Mouse (Mus musculus) limb, embryonic 14.5 days (tissue): ENCODE measurements around the gene Zfp280b. TPM values are rescaled to one million over a fixed set of nuclear protein-coding genes. Genes with fewer than 3 reads are reported as not detected.

ENCODE experiments used
- ATAC-seq: fragments of 200-750 bp; cut with Nextera tagmentation; 2 replicates; pipeline ENCODE4 v1.8.0; 2017; ENCODE audit warnings: low read depth, moderate number of reproducible peaks, moderate TSS enrichment; ENCODE audit not compliant: low FRiP score
- DNase-seq: peaks from one replicate; pipeline ENCODE4 v3.0.0-alpha.2; 2015; ENCODE audit warnings: low spot score
- H3K27ac ChIP-seq: fragments of 300-500 bp; sonication (generic); replicated peaks from 2 replicates; pipeline ENCODE4 v1.5.1; 2014; ENCODE audit warnings: low read depth, mild to moderate bottlenecking, low read length, moderate library complexity, mixed read lengths
- H3K27me3 ChIP-seq: fragments of 300-500 bp; sonication (generic); 2 replicates; pipeline ENCODE4 v1.6.1; 2014; ENCODE audit warnings: low read length, mixed read lengths; ENCODE audit not compliant: control insufficient read depth, insufficient read depth
- H3K36me3 ChIP-seq: fragments of 300-500 bp; sonication (generic); 2 replicates; pipeline ENCODE4 v1.6.1; 2014; ENCODE audit warnings: mild to moderate bottlenecking, low read length, moderate library complexity, mixed read lengths; ENCODE audit not compliant: control insufficient read depth, insufficient read depth
- H3K4me1 ChIP-seq: fragments of 300-500 bp; sonication (generic); 2 replicates; pipeline ENCODE4 v1.6.1; 2014; ENCODE audit warnings: antibody characterized with exemption, low read length, mixed read lengths; ENCODE audit not compliant: control insufficient read depth, insufficient read depth
- H3K4me2 ChIP-seq: fragments of 300-500 bp; sonication (generic); replicated peaks from 2 replicates; pipeline ENCODE4 v1.6.1; 2014; ENCODE audit warnings: low read depth, mild to moderate bottlenecking, low read length, moderate library complexity; ENCODE audit not compliant: severe bottlenecking
- H3K4me3 ChIP-seq: fragments of 300-500 bp; sonication (generic); replicated peaks from 2 replicates; pipeline ENCODE4 v1.5.1; 2014; ENCODE audit warnings: low read length
- H3K9ac ChIP-seq: fragments of 300-500 bp; sonication (generic); 2 replicates; pipeline ENCODE4 v1.6.1; 2014; ENCODE audit warnings: mild to moderate bottlenecking, low read depth, low read length, moderate library complexity; ENCODE audit not compliant: severe bottlenecking
- H3K9me3 ChIP-seq: fragments of 300-500 bp; sonication (generic); 2 replicates; pipeline ENCODE4 v1.6.1; 2016; ENCODE audit warnings: low read length; ENCODE audit not compliant: control insufficient read depth
- POLR2A ChIP-seq: fragments of 200-500 bp; IDR thresholded peaks from 2 replicates; pipeline ENCODE4 v1.8.0; 2012; ENCODE audit warnings: inconsistent platforms, mild to moderate bottlenecking, moderate library complexity, borderline replicate concordance; ENCODE audit not compliant: insufficient read depth, insufficient read length; ENCODE audit errors: extremely low read depth
- WGBS: fragments of 180-500 bp; shearing (Covaris S2); extraction: QIAGEN DNeasy Blood & Tissue Kit; methylation state at CpG from one replicate; pipeline ENCODE4 v1.1.7; 2014; 5-methylcytosine and 5-hydroxymethylcytosine counted together
- polyA plus RNA-seq, 2 experiments: library from polyadenylated mRNA; depleted of rRNA in 1 of 2; stranded (reverse) in 1 of 2; unstranded in 1 of 2; fragments of >200 nt; fragmentation: Nextera tagmentation in 1 of 2; extraction: Ambion mirVana in 1 of 2; gene quantifications; 2 replicates each; pipeline versions ENCODE4 v1.2.1 to v1.2.3; 2012 to 2014

Gene Zfp280b
- polyA plus RNA-seq, 2 experiments = 13.7 to 19.6 TPM

GRCm38 (mm10) chr10:75996315-75996714 lies 36.1 kb upstream of the Zfp280b start:
- Histone ChIP-seq H3K4me3 (no peak overlapping the region), H3K9ac (no peak overlapping the region)
- ATAC-seq = no peak

GRCm38 (mm10) chr10:76001160-76001559 lies 31.3 kb upstream of the Zfp280b start:
- WGBS = 24% methylated on average over 7 of the region's 7 CpGs
- no peak overlapping the region for H3K9ac ChIP-seq
- no peak for ATAC-seq
- H3K4me3 ChIP-seq = no peak overlapping the region
- no peaks in the 10 kb centered on the region for H3K9me3 ChIP-seq
- no peaks in the 10 kb centered on the region; the same call in 1 of the 2 replicates for H3K4me1 ChIP-seq
- no peaks in the 10 kb centered on the region for H3K36me3 ChIP-seq
- H3K4me2 ChIP-seq = 0 out of 2 replicates have a peak overlapping the region, but pooled peaks have one; percentile 10
- no peak for TF ChIP-seq POLR2A
- no peak overlapping the region for H3K27ac ChIP-seq
- no peaks in the 10 kb centered on the region for H3K27me3 ChIP-seq
- DNase-seq = no peak

More at GRCm38 (mm10) chr10:75996315-75996714, 36.1 kb upstream of the Zfp280b start:
- no peak for DNase-seq
- Histone ChIP-seq H3K27me3 (no peaks in the 10 kb centered on the region), H3K4me1 (no peaks in the 10 kb centered on the region; the same call in 1 of the 2 replicates), H3K4me2 (no peak overlapping the region), H3K36me3 (no peaks in the 10 kb centered on the region), H3K27ac (no peak overlapping the region), H3K9me3 (no peaks in the 10 kb centered on the region)
- no peak for TF ChIP-seq POLR2A
- WGBS = 31% methylated on average over 3 of the region's 3 CpGs

GRCm38 (mm10) chr10:76002101-76002521 lies 30.3 kb upstream of the Zfp280b start:
- no peak for ATAC-seq
- Histone ChIP-seq H3K4me1 (no peaks in the 10 kb centered on the region; the same call in 1 of the 2 replicates), H3K4me3 (no peak overlapping the region), H3K9ac (no peak overlapping the region), H3K4me2 (no peak overlapping the region), H3K9me3 (no peaks in the 10 kb centered on the region), H3K36me3 (no peaks in the 10 kb centered on the region), H3K27ac (no peak overlapping the region), H3K27me3 (no peaks in the 10 kb centered on the region)
- DNase-seq = no peak
- no peak for TF ChIP-seq POLR2A
- WGBS = 31% methylated on average over 3 of the region's 3 CpGs

- H3K4me3 ChIP-seq = no peak overlapping the region
- H3K4me1 ChIP-seq = no peaks in the 10 kb centered on the region; the same call in 1 of the 2 replicates
- WGBS = 59% methylated on average over 2 of the region's 2 CpGs
- H3K36me3 ChIP-seq = no peaks in the 10 kb centered on the region
- no peaks in the 10 kb centered on the region for H3K27me3 ChIP-seq
- H3K9me3 ChIP-seq = no peaks in the 10 kb centered on the region
- no peak overlapping the region for H3K9ac ChIP-seq
- H3K4me2 ChIP-seq = no peak overlapping the region
- ATAC-seq (no peak), DNase-seq (no peak)
- no peak for TF ChIP-seq POLR2A
- no peak overlapping the region for H3K27ac ChIP-seq
Measured at GRCm38 (mm10) chr10:76002615-76003014, 29.8 kb upstream of the Zfp280b start.

- Histone ChIP-seq H3K4me3 (no peak overlapping the region), H3K4me2 (no peak overlapping the region), H3K9ac (no peak overlapping the region), H3K9me3 (no peaks in the 10 kb centered on the region), H3K27ac (no peak overlapping the region), H3K27me3 (no peaks in the 10 kb centered on the region), H3K36me3 (no peaks in the 10 kb centered on the region), H3K4me1 (no peaks in the 10 kb centered on the region; the same call in 1 of the 2 replicates)
- DNase-seq = no peak
- TF ChIP-seq POLR2A = no peak
- no peak for ATAC-seq
- WGBS = 87% methylated on average over 2 of the region's 2 CpGs
Measured at GRCm38 (mm10) chr10:76003221-76003620, 29.2 kb upstream of the Zfp280b start.
